Mouse (Mus musculus) bone marrow, adult 2 months (tissue): Measurements from ENCODE around the gene Phf1.

Experiments used
- CTCF ChIP-seq: fragments of 200-500 bp; IDR thresholded peaks from 2 replicates; pipeline ENCODE4 v1.5.1; 2011; ENCODE audit warnings: low read length, control low read depth; ENCODE audit not compliant: control insufficient read depth, insufficient read depth
- POLR2A ChIP-seq: fragments of 200-500 bp; IDR thresholded peaks from 2 replicates; pipeline ENCODE4 v1.6.1; 2011; ENCODE audit warnings: low read depth, mild to moderate bottlenecking, control low read depth, low read length, borderline replicate concordance; ENCODE audit not compliant: control insufficient read depth

DNA sequence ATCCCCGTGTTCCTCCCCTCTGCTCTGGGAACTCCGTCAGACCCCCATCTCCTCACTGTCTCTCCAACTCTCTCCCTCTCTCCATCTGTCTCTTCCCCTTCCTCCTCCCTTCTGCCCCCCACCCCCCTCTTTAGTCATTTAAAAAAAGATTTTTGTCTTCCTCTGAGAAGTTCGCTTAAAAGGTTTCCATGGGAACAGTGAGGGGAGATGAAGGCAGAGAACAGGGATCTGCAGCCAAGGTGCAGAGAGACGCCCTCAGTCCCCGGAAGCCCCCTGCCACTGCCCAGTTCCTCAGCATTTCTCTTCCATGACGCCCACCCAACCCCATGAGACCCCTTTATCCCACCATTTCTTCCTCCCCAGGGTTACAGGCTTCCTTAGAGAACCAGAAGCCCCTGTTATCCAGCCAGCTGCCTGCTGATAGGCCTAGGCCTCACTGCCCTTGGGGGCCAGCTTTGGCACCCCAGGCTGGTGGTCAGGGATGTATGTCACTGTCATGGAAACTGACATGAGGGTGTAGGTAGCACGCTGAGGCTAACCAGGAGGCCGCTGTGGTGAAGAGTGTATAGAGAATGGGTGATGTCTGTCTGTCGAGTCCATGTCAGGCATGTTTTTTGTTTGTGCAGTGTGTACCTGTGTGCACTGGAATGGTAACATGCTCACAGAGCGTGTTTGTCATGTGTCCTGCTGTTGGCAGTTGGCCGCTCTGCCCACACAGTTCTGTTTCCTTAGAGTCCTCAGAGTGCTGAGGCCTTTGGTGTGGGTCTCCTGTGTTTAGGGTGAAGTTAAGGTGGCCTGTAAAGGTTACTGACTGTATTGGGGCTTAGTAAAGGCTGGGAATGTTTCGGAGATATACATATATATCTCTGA lies 14.6 kb downstream of the Phf1 start:
- TF ChIP-seq CTCF: no peak
- no peak for TF ChIP-seq POLR2A
